Mouse (Mus musculus): ENCODE results near the gene Tanc1. TPM values are rescaled to one million over a fixed set of nuclear protein-coding genes. Genes with fewer than 3 reads are reported as not detected.

The Tanc1 gene
- polyA plus RNA-seq, 2 experiments: 1.1 to 1.3 TPM

DNA sequence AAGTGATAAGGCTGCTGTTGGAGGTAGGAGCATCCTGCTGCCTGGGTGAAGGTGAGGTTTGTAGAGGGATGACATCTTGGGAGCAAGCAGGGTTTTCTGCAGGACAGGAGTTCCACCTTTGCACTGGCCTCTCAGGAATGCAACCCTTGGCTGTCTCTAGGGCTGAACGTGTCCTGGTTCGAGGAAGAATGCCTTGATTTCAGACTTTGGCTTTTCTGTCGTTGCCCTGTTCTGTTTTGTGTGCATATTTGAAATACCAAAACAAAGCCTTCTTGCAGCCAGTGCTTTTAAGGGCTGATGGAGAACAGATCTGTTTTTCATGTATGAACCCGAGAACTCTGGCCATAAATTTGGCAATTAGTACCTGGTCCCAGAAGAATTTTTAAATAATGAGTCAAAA lies 79.3 kb downstream of the Tanc1 start:
- Histone ChIP-seq H3K27ac (no peak overlapping the region), H3K4me3 (ENCODE audit: insufficient read depth in 1 of 2, low read depth in 2 of 2, low read length in 2 of 2) (no peak overlapping the region), H3K36me3 (replicated peaks; ENCODE audit: control insufficient read depth, insufficient read depth, low read depth) (no peaks in the 10 kb centered on the region), H3K4me1 (replicated peaks; ENCODE audit: control insufficient read depth in 2 of 2, insufficient read depth in 2 of 2, low read length in 1 of 2) (peaks cover 0 to 6% of the 10 kb centered on the region in 2 experiments; a peak in 2 of 4 replicates), H3K4me2 (ENCODE audit: low read depth) (no peak overlapping the region), H3K27me3 (ENCODE audit: control insufficient read depth, insufficient read depth, low read length) (no peaks in the 10 kb centered on the region), H3K9ac (replicated peaks) (no peak overlapping the region), H3K9me3 (ENCODE audit: control insufficient read depth, low read length) (no peaks in the 10 kb centered on the region)
- TF ChIP-seq CTCF (IDR thresholded peaks at IDR 0.05; ENCODE audit: low read depth) (no peak), EP300 (IDR thresholded peaks at IDR 0.05; ENCODE audit: low read depth) (no peak)
- 58% methylated on average over 4 of the region's 4 CpGs for WGBS (ENCODE audit: insufficient replicate concordance)
- DNase-seq (ENCODE audit: low read depth in 3 of 3, low spot score in 3 of 3) (no peak), ATAC-seq (ENCODE audit: insufficient read depth) (no peak)

DNA sequence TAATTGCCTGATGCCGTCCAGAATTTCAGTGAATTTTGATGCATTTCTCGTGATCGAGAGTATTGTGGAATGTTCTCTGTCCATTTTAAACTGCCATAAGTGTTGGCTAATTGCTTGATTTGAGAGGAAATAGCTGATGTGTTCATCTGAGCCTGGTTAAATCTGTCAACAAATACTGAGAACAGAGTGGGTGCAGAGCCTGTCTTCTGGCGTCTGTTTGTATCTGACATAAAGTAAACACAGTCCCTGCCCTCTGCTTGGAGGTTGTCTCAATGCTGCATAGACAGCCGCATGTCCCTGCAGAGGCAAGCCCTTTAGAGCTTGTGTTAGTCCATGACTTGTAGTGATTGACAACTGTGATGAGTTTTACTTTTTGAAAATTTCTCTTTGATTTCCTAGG lies 81.6 kb downstream of the Tanc1 start:
- ATAC-seq (ENCODE audit: insufficient read depth) (no peak), DNase-seq (ENCODE audit: low read depth in 3 of 3, low spot score in 3 of 3) (no peak)
- 59% methylated on average over 5 of the region's 5 CpGs for WGBS (ENCODE audit: insufficient replicate concordance)

DNA sequence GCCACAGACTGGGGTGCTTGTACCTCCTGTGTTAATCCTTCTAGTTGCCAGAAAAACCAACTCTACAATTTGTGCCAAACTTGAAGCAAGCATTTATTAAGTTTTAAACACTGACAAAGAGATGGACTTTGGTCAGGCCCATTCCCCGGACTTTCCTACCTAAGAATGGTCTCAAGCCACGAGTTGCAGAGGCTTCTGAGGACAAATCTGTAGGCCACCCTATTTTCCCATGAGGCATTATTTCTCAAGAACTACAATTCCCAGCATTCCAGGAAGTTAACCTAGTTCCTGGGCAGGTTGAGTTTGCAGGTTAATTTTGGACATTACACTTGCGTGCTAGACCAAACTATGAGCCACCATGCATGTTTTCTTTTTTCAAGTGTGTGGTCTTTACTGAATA lies 85.3 kb downstream of the Tanc1 start:
- TF ChIP-seq EP300 (IDR thresholded peaks at IDR 0.05; ENCODE audit: low read depth) (no peak), CTCF (IDR thresholded peaks at IDR 0.05; ENCODE audit: low read depth) (no peak)
- Histone ChIP-seq H3K4me2 (ENCODE audit: low read depth) (no peak overlapping the region), H3K27me3 (ENCODE audit: control insufficient read depth, insufficient read depth, low read length) (no peaks in the 10 kb centered on the region), H3K36me3 (replicated peaks; ENCODE audit: control insufficient read depth, insufficient read depth, low read depth) (no peaks in the 10 kb centered on the region), H3K4me3 (ENCODE audit: insufficient read depth in 1 of 2, low read depth in 2 of 2, low read length in 2 of 2) (no peak overlapping the region), H3K4me1 (replicated peaks; ENCODE audit: control insufficient read depth in 2 of 2, insufficient read depth in 2 of 2, low read length in 1 of 2) (peaks cover 0 to 5% of the 10 kb centered on the region in 2 experiments; a peak in 2 of 4 replicates), H3K27ac (no peak overlapping the region), H3K9me3 (ENCODE audit: control insufficient read depth, low read length) (no peaks in the 10 kb centered on the region), H3K9ac (replicated peaks) (no peak overlapping the region)
- WGBS (ENCODE audit: insufficient replicate concordance): 53% methylated on average over 3 of the region's 3 CpGs
- DNase-seq (ENCODE audit: low read depth in 3 of 3, low spot score in 3 of 3): no peak
- no peak for ATAC-seq (ENCODE audit: insufficient read depth)

More for the DNA sequence above, 81.6 kb downstream of the Tanc1 start:
- Histone ChIP-seq H3K27ac (no peak overlapping the region), H3K36me3 (replicated peaks; ENCODE audit: control insufficient read depth, insufficient read depth, low read depth) (no peaks in the 10 kb centered on the region), H3K9ac (replicated peaks) (no peak overlapping the region), H3K4me1 (replicated peaks; ENCODE audit: control insufficient read depth in 2 of 2, insufficient read depth in 2 of 2, low read length in 1 of 2) (peaks cover 0 to 8% of the 10 kb centered on the region in 2 experiments; a peak in 2 of 4 replicates), H3K4me2 (ENCODE audit: low read depth) (no peak overlapping the region), H3K27me3 (ENCODE audit: control insufficient read depth, insufficient read depth, low read length) (no peaks in the 10 kb centered on the region), H3K4me3 (ENCODE audit: insufficient read depth in 1 of 2, low read depth in 2 of 2, low read length in 2 of 2) (no peak overlapping the region), H3K9me3 (ENCODE audit: control insufficient read depth, low read length) (no peaks in the 10 kb centered on the region)
- TF ChIP-seq EP300 (IDR thresholded peaks at IDR 0.05; ENCODE audit: low read depth) (no peak), CTCF (IDR thresholded peaks at IDR 0.05; ENCODE audit: low read depth) (no peak)

DNA sequence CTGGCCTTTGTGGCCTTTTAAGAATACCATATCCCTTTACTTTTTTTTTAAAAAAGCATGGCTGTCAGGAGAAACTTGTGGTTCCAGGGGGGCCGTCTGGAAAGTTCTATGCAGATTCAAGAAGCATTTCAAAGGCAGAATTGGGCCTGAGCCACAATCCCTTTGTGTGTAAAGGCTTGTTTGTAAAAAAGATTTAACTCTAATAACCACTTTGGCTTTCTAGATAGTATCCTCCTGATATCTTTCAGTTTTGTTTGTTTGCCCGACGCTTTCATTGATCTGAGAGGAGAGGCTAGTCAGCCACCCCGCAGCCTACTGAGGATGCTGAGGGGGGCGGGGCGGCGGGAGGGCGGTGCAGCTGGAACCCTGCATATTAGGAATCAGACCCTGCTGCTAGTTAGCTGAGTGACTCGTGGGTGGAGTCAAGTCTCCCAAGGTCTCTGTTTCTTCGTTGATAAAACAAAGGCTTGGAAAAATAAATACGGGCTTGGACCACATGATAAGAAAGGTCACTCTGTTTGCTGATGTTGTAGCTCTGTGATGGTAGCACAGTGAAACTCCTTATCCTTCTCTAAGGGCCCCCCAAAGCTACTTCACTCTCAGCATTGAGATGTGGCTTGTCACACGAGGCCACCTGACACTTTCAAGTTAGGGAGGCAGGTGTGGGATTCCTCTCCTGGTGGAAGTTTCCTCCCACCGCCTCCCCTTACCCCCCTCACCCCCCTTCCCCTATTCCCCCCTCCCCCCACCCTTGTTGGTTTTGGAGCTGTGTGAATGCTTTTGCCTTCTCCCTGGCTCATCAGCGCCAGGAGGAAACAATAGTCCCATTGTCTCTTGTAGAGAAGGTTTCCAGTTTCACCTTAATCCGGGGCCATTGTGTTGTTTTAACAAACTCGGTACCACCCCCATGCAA lies 86.1 kb downstream of the Tanc1 start:
- Histone ChIP-seq H3K36me3 (replicated peaks; ENCODE audit: control insufficient read depth, insufficient read depth, low read depth) (no peaks in the 10 kb centered on the region), H3K4me3 (ENCODE audit: insufficient read depth in 1 of 2, low read depth in 2 of 2, low read length in 2 of 2) (no peak overlapping the region), H3K9ac (replicated peaks) (no peak overlapping the region), H3K4me1 (replicated peaks; ENCODE audit: control insufficient read depth in 2 of 2, insufficient read depth in 2 of 2, low read length in 1 of 2) (peaks cover 0 to 5% of the 10 kb centered on the region in 2 experiments; a peak in 2 of 4 replicates), H3K27me3 (ENCODE audit: control insufficient read depth, insufficient read depth, low read length) (no peaks in the 10 kb centered on the region), H3K27ac (no peak overlapping the region), H3K9me3 (ENCODE audit: control insufficient read depth, low read length) (no peaks in the 10 kb centered on the region), H3K4me2 (ENCODE audit: low read depth) (peak overlapping the region; percentile 24; the same call in 1 of the 2 replicates)
- 7% methylated on average over 16 of the region's 16 CpGs for WGBS (ENCODE audit: insufficient replicate concordance)
- no peak for TF ChIP-seq CTCF (IDR thresholded peaks at IDR 0.05; ENCODE audit: low read depth)
- peak; percentile 73 for ATAC-seq (ENCODE audit: insufficient read depth)
- peak in 2 of 3 experiments; percentile 22 to 24 for DNase-seq (ENCODE audit: low read depth in 3 of 3, low spot score in 3 of 3)

DNA sequence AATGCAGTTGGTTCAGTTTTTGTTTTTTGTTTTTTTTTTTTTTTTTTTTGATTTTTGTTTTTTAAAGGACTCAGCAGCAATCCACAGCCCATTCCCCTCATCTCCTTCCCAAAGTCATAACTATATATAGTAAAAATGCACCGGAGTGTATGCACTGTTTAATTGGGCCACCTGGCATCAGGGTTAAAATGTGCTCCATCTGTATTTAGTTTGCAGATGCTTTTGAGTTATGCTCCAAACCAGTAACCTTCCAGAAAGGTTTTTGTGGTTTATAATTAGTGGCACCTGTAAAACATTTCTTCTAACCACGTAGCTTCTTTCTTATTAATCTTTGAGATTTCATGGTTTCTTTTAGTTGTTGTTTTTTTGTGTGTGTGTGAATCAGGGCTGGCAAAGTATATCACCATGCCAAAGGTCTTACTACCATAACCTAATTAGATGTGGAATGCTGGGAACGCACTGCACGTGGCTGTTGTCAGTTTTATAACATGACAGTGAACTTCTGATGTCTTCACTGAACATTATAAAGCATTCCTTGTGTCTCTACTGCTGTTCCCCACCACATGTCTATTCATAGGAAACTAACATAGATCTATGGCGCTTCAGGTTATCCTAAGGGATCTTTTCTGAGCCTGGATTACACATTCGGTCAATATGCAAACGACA lies 86.9 kb downstream of the Tanc1 start:
- TF ChIP-seq CTCF (IDR thresholded peaks at IDR 0.05; ENCODE audit: low read depth): no peak
- TF ChIP-seq EP300 (IDR thresholded peaks at IDR 0.05; ENCODE audit: low read depth): no peak
- 53% methylated on average over 7 of the region's 7 CpGs for WGBS (ENCODE audit: insufficient replicate concordance)
- H3K4me3 ChIP-seq (ENCODE audit: insufficient read depth in 1 of 2, low read depth in 2 of 2, low read length in 2 of 2): no peak overlapping the region
- no peaks in the 10 kb centered on the region for H3K9me3 ChIP-seq (ENCODE audit: control insufficient read depth, low read length)
- H3K27me3 ChIP-seq (ENCODE audit: control insufficient read depth, insufficient read depth, low read length): no peaks in the 10 kb centered on the region
- no peak for DNase-seq (ENCODE audit: low read depth in 3 of 3, low spot score in 3 of 3)
- H3K9ac ChIP-seq (replicated peaks): no peak overlapping the region
- H3K27ac ChIP-seq: no peak overlapping the region
- peaks cover 0 to 2% of the 10 kb centered on the region in 2 experiments; a peak in 2 of 4 replicates for H3K4me1 ChIP-seq (replicated peaks; ENCODE audit: control insufficient read depth in 2 of 2, insufficient read depth in 2 of 2, low read length in 1 of 2)
- H3K36me3 ChIP-seq (replicated peaks; ENCODE audit: control insufficient read depth, insufficient read depth, low read depth): no peaks in the 10 kb centered on the region
- no peak overlapping the region for H3K4me2 ChIP-seq (ENCODE audit: low read depth)
- no peak for ATAC-seq (ENCODE audit: insufficient read depth)
